Mouse (Mus musculus): ENCODE data around the gene Chchd4.

Gene Chchd4

GRCm38 (mm10) chr6:91472868-91473804 lies at the start of gene Chchd4, which contains the start of gene Tmem43:
Chchd4 (minus strand) TSS chr6:91473546.
Tmem43 (plus strand) TSS chr6:91473703.
- in situ Hi-C loops (cut with MseI, MboI) = no loop called here

GRCm38 (mm10) chr6:91522816-91523215 lies 49.5 kb upstream of the Chchd4 start:
- in situ Hi-C loops (cut with MseI, MboI) = no loop called here

- in situ Hi-C loops (cut with MseI, MboI) = no loop called here
These were observed 45.2 kb upstream of the Chchd4 start for GRCm38 (mm10) chr6:91518454-91519020.

- in situ Hi-C loops (cut with MseI, MboI) = no loop called here
These were observed 42.5 kb upstream of the Chchd4 start, which contains the start of the genes Xpc and Lsm3 for GRCm38 (mm10) chr6:91515545-91516449. Xpc (minus strand) TSS chr6:91515888. Lsm3 (plus strand) TSS chr6:91515928.

GRCm38 (mm10) chr6:91514737-91515362 lies 41.5 kb upstream of the Chchd4 start:
- in situ Hi-C loops (cut with MseI, MboI) = no loop called here

GRCm38 (mm10) chr6:91514135-91514534 lies 40.8 kb upstream of the Chchd4 start:
- in situ Hi-C loops (cut with MseI, MboI) = no loop called here

GRCm38 (mm10) chr6:91510211-91510610 lies 36.9 kb upstream of the Chchd4 start:
- in situ Hi-C loops (cut with MseI, MboI) = no loop called here

- in situ Hi-C loops (cut with MseI, MboI) = no loop called here
These were observed 36.0 kb upstream of the Chchd4 start for GRCm38 (mm10) chr6:91509326-91509725.

GRCm38 (mm10) chr6:91508041-91508440 lies 34.7 kb upstream of the Chchd4 start:
- in situ Hi-C loops (cut with MseI, MboI) = no loop called here

GRCm38 (mm10) chr6:91506036-91506435 lies 32.7 kb upstream of the Chchd4 start:
- in situ Hi-C loops (cut with MseI, MboI) = no loop called here

GRCm38 (mm10) chr6:91503302-91503701 lies 30.0 kb upstream of the Chchd4 start:
- in situ Hi-C loops (cut with MseI, MboI) = no loop called here

GRCm38 (mm10) chr6:91494526-91494925 lies 21.2 kb upstream of the Chchd4 start:
- in situ Hi-C loops (cut with MseI, MboI) = no loop called here

GRCm38 (mm10) chr6:91493053-91493452 lies 19.7 kb upstream of the Chchd4 start:
- in situ Hi-C loops (cut with MseI, MboI) = no loop called here

- in situ Hi-C loops (cut with MseI, MboI) = no loop called here
These were observed 17.7 kb upstream of the Chchd4 start for GRCm38 (mm10) chr6:91491004-91491403.

- in situ Hi-C loops (cut with MseI, MboI) = no loop called here
These were observed 16.5 kb upstream of the Chchd4 start for GRCm38 (mm10) chr6:91489872-91490271.

- in situ Hi-C loops (cut with MseI, MboI) = no loop called here
These were observed 15.3 kb upstream of the Chchd4 start for GRCm38 (mm10) chr6:91488496-91489212.

GRCm38 (mm10) chr6:91486736-91487453 lies 13.5 kb upstream of the Chchd4 start:
- in situ Hi-C loops (cut with MseI, MboI) = no loop called here

GRCm38 (mm10) chr6:91483371-91483770 lies 10.0 kb upstream of the Chchd4 start:
- in situ Hi-C loops (cut with MseI, MboI) = no loop called here

GRCm38 (mm10) chr6:91476541-91476940 lies 3.2 kb upstream of the Chchd4 start:
- in situ Hi-C loops (cut with MseI, MboI) = no loop called here

Data from mouse trophoblast stem cell (cell line).